Mouse (Mus musculus) intestine, embryonic 15.5 days (tissue): ENCODE data around the gene C1qtnf12. TPM values are rescaled to one million over a fixed set of nuclear protein-coding genes. Genes with fewer than 3 reads are reported as not detected.
A peak's percentile ranks its signal among the peaks of the same experiment; 100 is the strongest.

ENCODE experiments used
- ATAC-seq: fragments of 200-750 bp; cut with Nextera tagmentation; 2 replicates; pipeline ENCODE4 v1.8.0; 2017; ENCODE audit warnings: moderate TSS enrichment, moderate library complexity
- H3K27ac ChIP-seq: fragments of 300-500 bp; sonication (generic); 2 replicates; pipeline ENCODE4 v1.5.1; 2015; ENCODE audit warnings: mild to moderate bottlenecking, inconsistent platforms
- H3K27me3 ChIP-seq: fragments of 300-500 bp; sonication (generic); replicated peaks from 2 replicates; pipeline ENCODE4 v1.6.1; 2015; ENCODE audit warnings: inconsistent platforms
- H3K36me3 ChIP-seq: fragments of 300-500 bp; sonication (generic); 2 replicates; pipeline ENCODE4 v1.6.1; 2015; ENCODE audit warnings: inconsistent platforms
- H3K4me1 ChIP-seq: fragments of 300-500 bp; sonication (generic); replicated peaks from 2 replicates; pipeline ENCODE4 v1.6.1; 2015; ENCODE audit warnings: inconsistent platforms
- H3K4me2 ChIP-seq: fragments of 300-500 bp; sonication (generic); replicated peaks from 2 replicates; pipeline ENCODE4 v1.6.1; 2015; ENCODE audit warnings: mild to moderate bottlenecking, inconsistent platforms
- H3K4me3 ChIP-seq: fragments of 300-500 bp; sonication (generic); replicated peaks from 2 replicates; pipeline ENCODE4 v1.5.1; 2015; ENCODE audit warnings: inconsistent platforms
- H3K9ac ChIP-seq: fragments of 300-500 bp; sonication (generic); 2 replicates; pipeline ENCODE4 v1.6.1; 2015; ENCODE audit warnings: inconsistent platforms
- H3K9me3 ChIP-seq: fragments of 300-500 bp; sonication (generic); 2 replicates; pipeline ENCODE4 v1.6.1; 2016; ENCODE audit warnings: inconsistent platforms
- WGBS: fragments of 180-500 bp; shearing (Covaris S2); methylation state at CpG from one replicate; pipeline ENCODE4 v1.1.7; 2015; 5-methylcytosine and 5-hydroxymethylcytosine counted together
- polyA plus RNA-seq: library from polyadenylated mRNA; unstranded; fragments of >200 nt; fragmentation: Nextera tagmentation; extraction: Ambion mirVana; gene quantifications from 2 replicates; pipeline ENCODE4 v1.2.1, GENCODE M21; 2015

The C1qtnf12 gene
- polyA plus RNA-seq, 1 experiment from 2014 or later = 60.1 TPM

DNA sequence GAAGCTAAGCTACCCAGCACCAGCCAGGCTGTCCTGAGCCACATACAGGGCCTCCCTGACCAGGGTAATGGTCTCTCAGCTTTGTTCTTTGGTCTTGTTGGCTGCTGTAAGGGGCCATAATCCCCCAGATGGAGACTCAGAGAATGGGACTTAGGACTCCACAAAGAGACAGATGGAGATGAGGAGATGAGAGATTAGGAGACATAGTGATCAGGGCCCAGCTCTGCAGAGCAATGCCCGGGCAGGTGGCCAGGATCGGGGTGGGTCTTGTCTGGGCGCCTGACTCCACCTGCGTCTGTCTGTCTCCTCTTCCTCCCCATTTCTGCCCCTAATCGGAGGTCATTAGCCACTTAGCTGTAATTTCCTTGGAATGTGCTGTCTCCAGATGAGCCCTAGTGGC is 8.2 kb downstream of the C1qtnf12 start:
- ATAC-seq = no peak
- Histone ChIP-seq H3K4me3 (no peak overlapping the region), H3K27me3 (no peaks in the 10 kb centered on the region), H3K9ac (no peak overlapping the region), H3K4me2 (no peak overlapping the region), H3K4me1 (0 out of 2 replicates have a peak, but pooled peaks cover 5% of the 10 kb centered on the region), H3K9me3 (no peaks in the 10 kb centered on the region), H3K27ac (no peak overlapping the region), H3K36me3 (0 out of 2 replicates have a peak, but pooled peaks cover 4% of the 10 kb centered on the region)
- WGBS = 72% methylated on average over 5 of the region's 5 CpGs

DNA sequence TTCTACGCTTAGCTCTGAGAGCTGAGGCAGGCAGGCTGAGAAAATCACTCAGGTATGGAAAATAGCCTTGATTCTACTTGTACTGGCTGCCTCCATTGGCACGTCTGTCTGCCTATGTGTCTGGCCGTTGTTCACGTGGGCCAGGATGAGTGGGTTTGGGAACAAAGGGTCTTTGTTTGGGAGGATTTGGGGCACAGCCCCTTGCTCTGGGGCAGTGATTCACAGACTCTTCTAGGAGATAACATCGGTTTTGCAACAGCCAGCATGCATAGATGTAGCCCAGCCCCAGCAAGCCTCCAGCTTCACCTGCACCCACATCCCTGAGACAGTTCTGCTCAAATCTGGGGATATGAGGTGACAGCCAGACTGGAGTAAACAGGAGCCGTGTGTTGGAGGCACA is 10.5 kb downstream of the C1qtnf12 start:
- no peaks in the 10 kb centered on the region for H3K9me3 ChIP-seq
- H3K27me3 ChIP-seq = no peaks in the 10 kb centered on the region
- H3K4me2 ChIP-seq = no peak overlapping the region
- H3K9ac ChIP-seq = no peak overlapping the region
- no peak overlapping the region for H3K27ac ChIP-seq
- ATAC-seq = no peak
- no peak overlapping the region for H3K4me3 ChIP-seq
- H3K4me1 ChIP-seq = 0 out of 2 replicates have a peak, but pooled peaks cover 5% of the 10 kb centered on the region
- WGBS = 73% methylated on average over 6 of the region's 6 CpGs
- H3K36me3 ChIP-seq = no peaks in the 10 kb centered on the region

DNA sequence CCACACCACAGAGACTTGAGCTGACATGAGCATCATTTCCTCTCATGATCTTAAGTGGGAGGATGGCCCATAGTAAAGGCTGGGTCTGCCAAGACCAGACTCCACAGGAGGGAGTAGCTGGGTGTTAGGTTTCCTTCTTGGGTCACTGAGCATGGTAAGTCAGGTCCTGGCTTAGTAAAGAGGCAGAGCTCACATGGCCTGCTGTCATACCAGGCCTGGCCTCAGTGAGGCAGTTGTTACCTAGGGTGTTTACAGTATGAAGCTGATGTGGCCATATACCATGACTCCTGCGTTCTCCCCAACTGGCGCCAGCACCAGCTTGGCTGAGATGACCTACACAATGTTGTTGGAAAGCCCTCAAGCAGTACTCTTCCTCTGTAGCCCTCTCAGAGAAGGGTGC is 11.1 kb downstream of the C1qtnf12 start:
- 72% methylated on average over 2 of the region's 2 CpGs for WGBS
- Histone ChIP-seq H3K27me3 (no peaks in the 10 kb centered on the region), H3K4me1 (0 out of 2 replicates have a peak, but pooled peaks cover 5% of the 10 kb centered on the region), H3K9ac (no peak overlapping the region), H3K27ac (no peak overlapping the region), H3K9me3 (no peaks in the 10 kb centered on the region), H3K4me3 (no peak overlapping the region), H3K36me3 (no peaks in the 10 kb centered on the region), H3K4me2 (no peak overlapping the region)
- ATAC-seq = no peak

DNA sequence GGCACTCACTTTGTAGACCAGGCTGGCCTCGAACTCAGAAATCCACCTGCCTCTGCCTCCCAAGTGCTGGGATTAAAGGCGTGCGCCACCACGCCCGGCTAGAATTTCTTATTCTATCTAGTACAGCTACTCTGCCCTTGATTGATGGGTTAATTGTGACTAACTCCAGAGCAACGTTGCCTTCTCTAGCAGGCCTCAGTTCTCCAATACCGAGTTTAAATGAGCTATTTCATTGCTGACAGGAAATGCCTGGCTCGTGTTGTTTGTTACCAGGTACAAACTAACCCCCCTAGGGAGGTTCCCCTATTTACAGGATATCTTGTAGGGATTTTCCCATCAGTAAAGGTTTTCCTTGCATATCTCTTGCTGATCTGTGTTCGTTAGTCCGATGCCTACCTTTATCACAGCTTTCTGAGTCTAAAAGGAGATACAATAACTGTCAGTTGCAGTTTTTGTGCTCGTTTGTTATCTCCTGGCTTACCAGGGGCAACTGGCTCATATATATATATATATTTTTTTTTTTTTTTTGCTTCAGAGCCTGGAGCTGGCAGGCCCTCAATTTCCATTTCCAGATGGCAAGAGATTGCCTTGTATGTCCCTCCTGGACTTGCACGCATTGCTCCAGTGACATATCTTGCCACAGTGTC is 19.4 kb downstream of the C1qtnf12 start:
- Histone ChIP-seq H3K9me3 (no peaks in the 10 kb centered on the region), H3K27ac (no peak overlapping the region), H3K4me1 (no peaks in the 10 kb centered on the region), H3K4me2 (no peak overlapping the region), H3K4me3 (no peak overlapping the region), H3K36me3 (no peaks in the 10 kb centered on the region), H3K9ac (no peak overlapping the region), H3K27me3 (no peaks in the 10 kb centered on the region)
- no peak for ATAC-seq
- 75% methylated on average over 12 of the region's 12 CpGs for WGBS

DNA sequence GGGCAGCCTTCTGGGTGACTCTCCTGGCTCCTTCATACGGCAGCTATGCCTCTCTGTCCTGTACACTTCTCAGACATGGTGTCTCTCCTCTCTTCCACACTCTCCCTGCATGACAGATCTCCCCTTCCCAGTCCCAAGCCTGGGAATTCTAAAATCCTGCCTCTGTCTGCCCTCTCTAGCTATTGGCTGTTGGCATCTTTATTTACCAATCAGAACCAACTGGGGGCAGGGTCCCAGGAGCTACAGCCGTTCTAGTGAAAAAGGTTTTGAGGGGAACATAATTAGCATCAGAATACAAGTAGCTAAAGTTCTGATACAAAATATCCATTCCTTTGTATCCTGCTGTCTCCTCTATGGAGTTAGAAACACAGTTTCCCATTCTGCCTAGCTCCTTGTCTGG is 21.7 kb downstream of the C1qtnf12 start:
- 19% methylated on average over 2 of the region's 2 CpGs for WGBS
- 0 out of 2 replicates have a peak overlapping the region, but pooled peaks have one; percentile 15 for H3K9ac ChIP-seq
- H3K4me1 ChIP-seq = no peaks in the 10 kb centered on the region
- no peak overlapping the region for H3K4me3 ChIP-seq
- no peak overlapping the region for H3K4me2 ChIP-seq
- no peak overlapping the region for H3K27ac ChIP-seq
- H3K27me3 ChIP-seq = no peaks in the 10 kb centered on the region
- ATAC-seq = no peak
- no peaks in the 10 kb centered on the region for H3K36me3 ChIP-seq
- no peaks in the 10 kb centered on the region for H3K9me3 ChIP-seq

DNA sequence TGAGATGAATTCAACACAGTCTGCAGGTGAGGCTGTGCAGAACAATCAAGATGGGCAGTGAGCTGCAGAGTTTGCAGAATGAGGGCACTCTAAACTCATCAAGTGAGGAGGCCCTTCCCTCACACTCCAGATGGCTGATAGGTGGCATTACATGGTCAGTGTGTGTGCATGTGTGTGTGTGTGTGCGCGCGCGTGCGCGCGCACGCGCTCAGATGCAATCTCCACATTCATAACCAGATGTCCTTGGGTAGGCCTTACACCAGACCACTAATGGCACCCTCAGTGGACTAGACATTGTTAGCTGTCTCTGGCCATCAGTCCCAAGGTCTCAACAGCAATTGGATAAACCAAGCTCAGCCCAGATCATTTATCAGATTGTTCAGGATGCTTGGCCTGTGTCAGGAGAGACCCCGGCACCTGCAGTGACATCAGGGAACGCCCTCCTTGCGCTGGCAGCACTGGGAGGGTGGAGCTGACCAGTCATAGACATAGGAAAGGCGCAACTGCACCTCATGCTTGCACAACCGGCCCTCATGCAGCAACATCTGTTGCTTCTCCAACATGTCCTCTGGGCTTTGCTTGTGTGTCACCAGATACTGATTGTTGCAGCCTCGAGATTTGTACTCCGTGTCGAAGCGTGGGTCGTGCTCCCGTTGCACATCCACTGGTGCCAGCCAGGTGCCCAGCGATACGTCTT is 29.2 kb downstream of the C1qtnf12 start:
- Histone ChIP-seq H3K27ac (peak overlapping the region; percentile 97; the same call in 1 of the 2 replicates), H3K4me1 (peaks cover 20% of the 10 kb centered on the region), H3K4me2 (peak overlapping the region; percentile 93), H3K36me3 (no peaks in the 10 kb centered on the region), H3K9ac (peak overlapping the region; percentile 85), H3K27me3 (no peaks in the 10 kb centered on the region), H3K9me3 (no peaks in the 10 kb centered on the region), H3K4me3 (peak overlapping the region; percentile 94)
- WGBS = 81% methylated on average over 22 of the region's 22 CpGs
- ATAC-seq = no peak

DNA sequence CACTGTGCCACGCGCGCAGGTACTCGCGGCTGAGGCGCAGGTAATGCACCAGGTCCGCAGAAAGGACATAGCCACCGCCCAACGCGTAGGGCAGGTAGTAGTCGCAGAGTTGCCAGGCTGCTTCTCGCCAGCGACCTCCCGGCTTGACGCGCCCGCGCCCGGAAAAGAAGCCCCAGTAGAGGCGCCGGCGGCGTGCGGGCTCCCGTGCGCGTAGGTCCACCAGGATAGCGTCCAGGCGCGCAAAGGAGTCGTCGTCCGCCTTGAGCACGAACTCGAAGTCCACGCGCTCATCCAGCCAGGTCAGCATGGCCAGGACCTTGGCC is 29.8 kb downstream of the C1qtnf12 start:
- Histone ChIP-seq H3K27me3 (no peaks in the 10 kb centered on the region), H3K36me3 (peaks cover 4% of the 10 kb centered on the region; the same call in 1 of the 2 replicates), H3K9me3 (no peaks in the 10 kb centered on the region), H3K4me3 (peak overlapping the region; percentile 94), H3K27ac (peak overlapping the region; percentile 97), H3K4me1 (peaks cover 20% of the 10 kb centered on the region), H3K9ac (peak overlapping the region; percentile 85), H3K4me2 (peak overlapping the region; percentile 93)
- ATAC-seq = no peak; the same call in 1 of the 2 replicates
- WGBS = 23% methylated on average over 37 of the region's 37 CpGs

DNA sequence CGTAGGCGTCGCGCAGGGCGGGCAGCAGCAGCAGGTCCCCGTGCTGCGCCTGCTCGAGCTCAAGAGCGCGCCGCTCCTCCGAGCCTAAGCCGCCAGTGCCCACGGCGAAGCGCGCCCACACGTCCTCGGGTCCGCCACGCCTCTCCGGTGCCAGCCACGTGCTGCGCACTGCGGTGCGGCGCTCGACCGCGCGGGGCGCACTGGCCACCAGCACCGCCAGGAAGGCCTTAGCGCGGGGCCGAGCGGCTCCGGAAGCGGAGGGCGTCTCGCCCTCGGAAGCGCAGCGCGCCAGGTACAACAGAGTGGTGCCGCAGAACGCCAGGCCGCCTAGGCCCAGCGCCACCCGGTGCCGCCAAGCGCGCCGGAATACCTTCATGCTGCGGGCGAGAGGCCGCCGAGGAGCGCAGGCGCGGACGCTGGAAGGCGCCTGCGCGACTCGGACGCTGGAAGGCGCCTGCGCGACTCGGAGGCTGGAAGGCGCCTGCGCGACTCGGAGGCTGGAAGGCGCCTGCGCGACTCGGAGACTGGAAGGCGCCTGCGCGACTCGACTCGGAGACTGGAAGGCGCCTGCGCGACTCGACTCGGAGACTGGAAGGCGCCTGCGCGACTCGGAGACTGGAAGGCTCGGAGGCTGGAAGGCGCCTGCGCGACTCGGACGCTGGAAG is 30.3 kb downstream of the C1qtnf12 start, which contains the start of the genes B3galt6 and Sdf4:
TSS of gene B3galt6 (minus strand) at position 409 of the 665 bp plus-strand sequence.
TSS of gene Sdf4 (plus strand) at position 632 of the 665 bp plus-strand sequence.
- H3K27ac ChIP-seq = peak within 1 kb of the TSS; percentile 97
- H3K9ac ChIP-seq = peak within 1 kb of the TSS; percentile 89
- H3K4me3 ChIP-seq = peak within 1 kb of the TSS; percentile 94
- WGBS = under 1% methylated on average over 99 of the region's 99 CpGs
- H3K4me1 ChIP-seq = peaks cover 20% of the 10 kb centered on the region
- H3K36me3 ChIP-seq = peaks cover 6% of the 10 kb centered on the region
- H3K4me2 ChIP-seq = peak within 1 kb of the TSS; percentile 93
- no peaks in the 10 kb centered on the region for H3K9me3 ChIP-seq
- ATAC-seq = peak; percentile 89
- no peaks in the 10 kb centered on the region for H3K27me3 ChIP-seq

DNA sequence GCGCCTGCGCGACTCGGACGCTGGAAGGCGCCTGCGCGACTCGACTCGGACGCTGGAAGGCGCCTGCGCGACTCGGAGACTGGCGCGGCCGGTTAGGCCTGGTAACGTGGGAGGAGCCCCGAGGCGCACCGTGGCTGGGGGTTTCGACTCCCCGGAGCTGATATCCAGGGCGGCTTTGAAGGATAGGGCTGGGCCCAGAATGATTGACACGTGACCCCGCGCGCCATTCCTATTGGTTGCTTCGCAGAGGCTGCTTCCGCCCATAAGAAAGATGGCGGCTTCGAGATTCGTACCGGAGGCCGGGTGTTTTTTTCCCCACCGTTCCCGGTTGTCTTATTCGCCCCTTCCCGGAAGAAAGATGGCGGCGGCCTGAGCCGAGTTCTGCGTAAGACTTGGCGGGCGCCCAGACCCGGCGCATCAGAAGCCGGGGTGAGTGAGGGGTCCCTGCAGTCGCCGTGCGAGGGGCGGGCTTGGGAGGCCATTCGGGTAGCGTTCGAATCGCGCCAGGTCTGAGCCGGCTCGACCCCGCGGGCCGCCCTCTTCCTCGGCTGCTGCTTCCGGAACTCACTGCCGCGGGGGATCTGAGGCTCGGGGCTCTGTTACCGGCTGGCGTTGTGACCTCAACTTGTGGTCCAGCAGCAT is 30.9 kb downstream of the C1qtnf12 start:
- Histone ChIP-seq H3K9ac (peak overlapping the region; percentile 89), H3K4me2 (peak overlapping the region; percentile 60), H3K4me3 (peak overlapping the region; percentile 94), H3K27ac (peak overlapping the region; percentile 94), H3K9me3 (no peaks in the 10 kb centered on the region), H3K27me3 (no peaks in the 10 kb centered on the region), H3K36me3 (peaks cover 12% of the 10 kb centered on the region), H3K4me1 (peaks cover 20% of the 10 kb centered on the region)
- peak; percentile 88 for ATAC-seq
- under 1% methylated on average over 70 of the region's 70 CpGs for WGBS

DNA sequence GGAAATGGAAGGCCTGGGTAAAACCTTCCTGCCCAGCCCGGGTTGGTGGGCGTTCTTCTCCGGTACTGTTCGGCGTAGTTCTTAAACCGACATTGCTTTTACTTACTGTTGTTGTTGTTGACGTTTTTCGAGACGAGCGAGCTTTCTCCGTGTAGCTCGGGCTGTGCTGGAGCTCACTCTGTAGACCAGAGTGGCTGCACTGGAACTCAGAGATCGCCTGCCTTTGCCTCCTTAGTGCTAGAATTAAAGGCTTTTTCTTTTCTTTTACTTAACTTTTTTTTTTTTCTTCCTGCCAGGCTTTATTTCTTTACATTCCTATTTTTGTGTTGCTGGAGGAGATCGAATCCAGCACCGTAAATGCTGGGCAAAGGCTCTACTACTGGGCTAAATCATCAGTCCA is 31.5 kb downstream of the C1qtnf12 start:
- Histone ChIP-seq H3K36me3 (peaks cover 14% of the 10 kb centered on the region), H3K4me3 (peak overlapping the region; percentile 94), H3K4me2 (peak overlapping the region; percentile 60), H3K9me3 (no peaks in the 10 kb centered on the region), H3K27me3 (no peaks in the 10 kb centered on the region), H3K9ac (peak overlapping the region; percentile 89), H3K4me1 (peaks cover 20% of the 10 kb centered on the region), H3K27ac (peak overlapping the region; percentile 94)
- no peak for ATAC-seq
- WGBS = 4% methylated on average over 15 of the region's 15 CpGs

DNA sequence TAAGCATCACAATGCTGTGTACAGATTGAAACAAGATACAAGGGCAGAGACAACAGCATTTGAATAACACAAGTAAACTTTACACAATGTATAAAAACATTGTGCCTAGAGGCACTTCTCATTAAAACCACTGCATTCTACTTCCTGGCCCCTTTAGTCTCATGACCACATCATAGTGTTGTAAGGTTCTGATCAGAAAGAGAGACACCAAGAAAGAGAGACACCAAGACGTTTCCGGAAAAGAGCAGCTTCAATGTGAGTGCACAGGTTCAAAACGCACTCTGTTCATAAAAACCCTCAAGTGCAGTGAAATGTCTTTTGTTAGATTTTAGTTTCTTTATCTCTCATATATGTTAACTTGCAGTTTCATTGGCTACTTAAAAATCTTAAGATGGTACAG is 42.0 kb downstream of the C1qtnf12 start:
- no peaks in the 10 kb centered on the region for H3K4me1 ChIP-seq
- H3K9me3 ChIP-seq = no peaks in the 10 kb centered on the region
- no peak overlapping the region for H3K4me3 ChIP-seq
- no peaks in the 10 kb centered on the region for H3K27me3 ChIP-seq
- no peak overlapping the region for H3K9ac ChIP-seq
- H3K4me2 ChIP-seq = no peak overlapping the region
- H3K36me3 ChIP-seq = peaks cover 64% of the 10 kb centered on the region
- no peak for ATAC-seq
- H3K27ac ChIP-seq = no peak overlapping the region
- WGBS = 96% methylated on average over 3 of the region's 3 CpGs

DNA sequence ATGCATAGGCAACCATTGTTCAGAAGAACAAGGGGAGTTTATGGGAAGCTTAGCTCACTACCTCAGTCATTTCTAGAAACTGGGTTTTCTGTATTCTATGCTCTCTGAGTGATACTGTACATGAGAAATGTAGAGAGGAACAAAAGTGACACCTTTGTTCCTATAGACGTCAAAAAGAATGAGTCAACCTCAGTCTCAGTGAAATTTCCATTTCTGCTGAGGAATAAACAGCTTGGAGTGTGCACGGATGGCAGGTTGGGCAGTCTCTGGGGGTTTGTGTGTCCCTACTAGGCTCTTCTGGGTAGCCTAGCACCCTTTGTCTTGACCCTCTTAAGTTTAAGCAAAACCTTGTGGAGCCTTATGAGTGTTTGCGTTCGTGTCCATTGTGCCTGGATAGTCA is 46.3 kb downstream of the C1qtnf12 start:
- no peak overlapping the region for H3K9ac ChIP-seq
- H3K36me3 ChIP-seq = peaks cover 57% of the 10 kb centered on the region
- H3K27ac ChIP-seq = no peak overlapping the region
- H3K4me2 ChIP-seq = no peak overlapping the region
- H3K27me3 ChIP-seq = no peaks in the 10 kb centered on the region
- ATAC-seq = no peak
- WGBS = 92% methylated on average over 4 of the region's 4 CpGs
- no peaks in the 10 kb centered on the region for H3K9me3 ChIP-seq
- H3K4me3 ChIP-seq = no peak overlapping the region
- no peaks in the 10 kb centered on the region for H3K4me1 ChIP-seq
